Mouse (Mus musculus): ENCODE measurements around the gene Axin2.
"Not testable (repeated sequence)": the region's sequence is repeated elsewhere in the genome, so short reads cannot be mapped to it uniquely, and the experiment has no call there.

The Axin2 gene

DNA sequence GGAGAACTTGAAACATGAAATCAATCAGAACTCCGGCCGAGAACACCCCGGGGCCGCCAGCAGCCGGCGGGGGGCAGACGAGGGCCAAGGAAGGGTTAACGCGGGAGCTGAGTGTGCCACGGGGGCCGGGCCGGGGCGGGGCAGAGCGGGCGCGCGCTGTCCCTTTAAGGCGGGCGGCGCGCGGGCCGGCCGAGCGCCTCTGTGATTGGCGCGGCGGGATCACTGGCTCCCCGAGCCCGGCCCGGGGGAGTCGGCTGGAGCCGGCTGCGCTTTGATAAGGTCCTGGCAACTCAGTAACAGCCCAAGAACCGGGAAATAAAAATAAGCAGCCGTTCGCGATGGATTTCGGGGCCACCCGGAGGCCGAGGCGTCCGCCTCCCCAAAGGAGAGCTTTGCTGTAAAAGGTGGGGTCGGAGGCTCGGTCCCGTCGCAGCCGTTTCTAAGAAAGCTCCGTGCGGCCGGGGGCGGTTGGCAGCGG lies at the start of gene Axin2:
Axin2 (plus strand) TSS at position 192 of the 478 bp plus-strand sequence.
- peak; percentile 91 to 92 for DNase-seq (ENCODE audit: low spot score in 2 of 2)

DNA sequence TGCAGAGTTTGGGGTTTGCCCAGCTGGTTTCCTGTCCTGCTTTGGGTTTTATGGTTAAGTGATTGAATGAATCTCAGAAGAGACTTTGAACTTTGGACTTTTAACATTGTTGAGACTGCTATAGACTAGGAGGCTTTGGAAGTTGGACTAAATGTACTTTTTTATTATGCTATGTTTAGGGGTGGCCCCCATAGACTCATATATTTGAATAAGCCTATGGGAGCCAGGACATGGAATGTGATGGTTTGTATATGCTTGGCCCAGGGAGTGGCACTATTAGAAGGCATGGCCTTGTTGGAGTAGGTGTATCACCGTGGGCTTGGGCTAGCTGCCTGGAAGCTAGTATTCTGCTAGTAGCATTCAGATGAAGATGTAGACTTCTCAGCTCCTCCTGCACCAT lies 48.9 kb upstream of the Axin2 start:
- DNase-seq (ENCODE audit: low spot score in 2 of 2), result not testable (repeated sequence)

DNA sequence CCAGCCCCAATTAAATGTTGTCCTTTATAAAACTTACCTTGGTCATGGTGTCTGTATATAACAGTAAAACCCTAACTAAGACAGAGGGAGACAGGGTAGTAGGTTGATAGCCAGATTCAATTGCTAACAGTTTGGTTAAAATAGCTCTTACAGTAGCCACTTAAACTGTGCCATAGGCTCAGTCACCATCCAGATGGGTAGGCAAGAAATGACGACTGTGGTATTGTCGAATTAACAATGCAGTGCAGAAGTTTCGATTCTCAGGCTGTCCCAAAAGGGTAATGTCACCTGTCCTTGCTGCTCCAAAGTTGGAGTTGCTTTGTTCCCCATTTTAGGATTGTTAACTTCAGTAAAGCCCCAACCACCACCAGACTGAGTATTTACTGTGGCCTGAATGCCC lies 48.4 kb upstream of the Axin2 start:
- DNase-seq (ENCODE audit: low spot score in 2 of 2), result no peak

DNA sequence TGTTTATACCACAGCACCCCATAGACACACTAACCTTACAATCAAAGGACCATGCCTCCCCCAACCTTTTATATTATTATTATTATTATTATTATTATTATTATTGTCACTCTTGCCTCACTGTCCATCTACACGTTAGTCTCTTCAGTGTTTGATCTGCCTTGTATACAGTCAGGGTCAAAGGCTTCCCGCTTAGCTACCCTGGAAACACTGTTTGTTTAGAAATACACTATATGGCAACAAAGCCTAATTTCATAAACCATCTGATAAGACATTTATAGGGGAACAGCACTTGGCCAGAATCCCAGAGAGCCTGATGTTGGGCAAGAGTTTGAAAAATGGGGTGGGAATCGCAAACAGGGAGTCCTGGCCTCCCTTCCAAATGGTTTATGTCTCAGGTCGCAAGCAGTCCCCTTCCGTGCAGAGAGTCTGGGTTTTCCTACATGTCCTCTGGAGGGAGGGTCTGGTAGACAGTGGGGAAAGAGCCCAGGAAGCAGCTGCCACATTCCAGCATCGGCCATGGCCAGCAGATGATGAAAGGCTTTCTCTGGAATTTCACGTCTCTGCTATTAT lies 43.4 kb upstream of the Axin2 start:
- DNase-seq (ENCODE audit: low spot score in 2 of 2), result peak in 1 of 2 experiments; percentile 39

DNA sequence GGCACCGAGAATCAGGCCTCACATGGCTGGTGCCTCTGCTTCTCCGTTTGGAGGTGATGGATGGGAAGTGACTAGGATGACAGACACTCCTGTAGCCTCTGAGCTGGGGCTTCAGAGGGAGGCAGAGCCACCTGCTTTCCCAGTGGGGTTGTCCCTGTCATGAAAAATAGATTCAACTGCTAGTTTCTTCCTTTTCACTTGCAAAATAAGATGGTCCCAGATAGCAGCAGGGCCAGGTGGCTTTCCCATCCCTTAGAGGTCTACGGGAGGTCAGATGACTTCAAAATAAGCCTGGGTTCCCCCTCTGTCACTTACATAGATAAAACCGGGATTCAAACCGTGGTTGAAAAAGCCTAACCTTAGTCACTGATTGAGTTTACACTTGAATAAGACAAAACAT lies 42.6 kb upstream of the Axin2 start:
- no peak for DNase-seq (ENCODE audit: low spot score in 2 of 2)

DNA sequence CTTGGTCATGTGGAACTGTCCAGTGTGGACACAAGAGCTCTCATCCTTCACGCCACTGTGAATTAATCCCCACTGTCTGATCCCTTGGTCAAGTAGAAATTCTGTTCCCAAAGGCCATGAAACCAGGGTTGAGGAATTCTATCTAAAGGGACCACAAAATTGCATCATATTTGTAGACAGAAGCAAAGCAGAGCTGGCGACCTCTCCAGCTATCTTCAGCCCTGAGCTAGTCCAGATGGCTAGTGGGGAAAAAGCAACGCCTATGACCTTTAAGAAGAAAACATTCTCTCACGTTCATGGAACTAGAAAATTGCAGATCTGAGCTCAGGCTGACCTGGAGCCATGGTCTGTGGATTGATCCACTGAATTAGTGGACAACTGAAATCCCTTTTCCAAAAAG lies 39.6 kb upstream of the Axin2 start:
- DNase-seq (ENCODE audit: low spot score in 2 of 2), result no peak

DNA sequence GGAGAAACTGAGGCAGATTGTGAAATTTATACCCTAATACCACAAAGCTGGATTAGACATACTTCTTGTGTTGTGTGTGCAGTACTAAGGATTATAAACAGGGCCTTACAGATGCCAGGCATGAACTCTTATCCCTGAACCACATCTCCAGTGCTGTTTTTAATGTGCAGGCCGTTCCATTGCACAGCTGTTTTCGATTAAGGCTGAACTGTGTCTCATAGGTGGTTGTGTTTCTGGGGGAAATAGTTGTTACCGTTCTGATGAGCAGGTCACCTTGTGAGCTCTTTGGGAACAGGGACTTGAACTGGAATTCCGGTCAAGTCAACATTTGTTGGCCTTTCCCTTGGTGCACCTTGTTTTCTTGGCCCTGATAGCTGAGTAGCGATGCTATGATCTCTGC lies 38.5 kb upstream of the Axin2 start:
- no peak for DNase-seq (ENCODE audit: low spot score in 2 of 2)

DNA sequence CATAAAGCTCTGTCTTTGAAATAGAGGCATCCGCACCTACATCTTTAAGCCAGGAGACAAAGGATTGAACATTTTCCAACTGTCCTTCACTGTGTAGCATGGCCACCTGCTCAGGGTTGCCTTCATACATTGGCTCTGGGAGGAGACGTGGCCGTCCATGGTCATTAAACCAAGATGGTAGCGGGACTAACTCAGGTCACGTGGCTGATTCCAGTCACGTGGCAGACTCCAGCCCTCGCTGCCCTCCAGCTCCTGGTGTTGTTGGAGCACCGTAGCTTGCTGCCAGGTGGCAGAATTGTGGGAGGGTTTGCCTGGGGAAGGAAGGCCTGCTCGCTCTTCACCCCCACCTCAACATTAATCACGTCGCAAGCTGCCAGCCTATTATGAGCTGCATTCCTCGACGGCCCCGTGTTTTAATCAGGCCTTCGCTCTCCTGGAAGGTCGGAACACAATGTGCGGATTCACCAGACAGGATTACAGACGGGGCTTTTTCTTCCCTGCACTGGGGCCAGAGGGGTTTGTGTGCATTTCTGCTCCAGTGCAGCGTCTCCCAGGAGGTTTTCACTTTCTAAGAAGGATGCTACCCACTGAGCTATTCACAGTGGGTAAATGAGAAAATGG lies 34.8 kb upstream of the Axin2 start:
- DNase-seq (ENCODE audit: low spot score in 2 of 2), result no peak

DNA sequence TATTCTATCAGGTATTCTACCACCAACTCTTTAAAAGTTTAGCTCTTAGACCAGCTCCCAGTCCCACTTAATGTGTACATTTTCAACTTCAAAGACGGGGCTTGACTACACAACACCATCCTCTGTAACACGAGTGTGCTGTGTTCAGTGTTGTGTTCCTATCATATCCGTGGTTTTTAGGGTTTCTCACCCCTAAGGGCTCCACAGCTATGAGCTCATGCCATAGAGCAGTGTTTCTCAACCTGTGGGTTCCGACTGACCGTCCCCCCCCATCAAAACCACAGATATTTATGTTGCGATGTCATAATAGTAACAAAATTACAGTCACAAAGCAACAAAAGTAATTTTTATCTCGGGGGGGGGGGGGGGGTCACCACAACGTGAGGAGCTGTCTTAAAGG lies 34.1 kb upstream of the Axin2 start:
- no peak for DNase-seq (ENCODE audit: low spot score in 2 of 2)

DNA sequence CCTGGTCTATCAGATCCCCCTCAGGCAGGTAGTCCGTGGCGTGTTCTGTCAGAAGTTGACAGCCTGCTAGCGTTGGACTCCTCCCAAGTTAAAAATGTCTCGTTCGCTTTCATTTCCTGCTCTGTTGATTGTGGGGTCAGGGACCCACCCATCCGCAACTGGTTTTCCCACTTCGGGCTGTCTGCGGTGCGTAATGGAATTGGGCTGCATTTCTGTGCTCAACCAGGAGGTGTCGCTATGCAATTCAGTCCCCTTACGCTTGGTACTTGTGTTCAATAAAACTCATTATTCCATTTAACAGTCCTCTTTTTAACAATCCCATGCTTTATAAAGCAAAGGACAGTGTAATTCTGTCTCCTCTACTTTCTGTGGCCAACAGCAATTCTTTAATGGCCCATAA lies 31.0 kb upstream of the Axin2 start:
- DNase-seq (ENCODE audit: low spot score in 2 of 2), result no peak

DNA sequence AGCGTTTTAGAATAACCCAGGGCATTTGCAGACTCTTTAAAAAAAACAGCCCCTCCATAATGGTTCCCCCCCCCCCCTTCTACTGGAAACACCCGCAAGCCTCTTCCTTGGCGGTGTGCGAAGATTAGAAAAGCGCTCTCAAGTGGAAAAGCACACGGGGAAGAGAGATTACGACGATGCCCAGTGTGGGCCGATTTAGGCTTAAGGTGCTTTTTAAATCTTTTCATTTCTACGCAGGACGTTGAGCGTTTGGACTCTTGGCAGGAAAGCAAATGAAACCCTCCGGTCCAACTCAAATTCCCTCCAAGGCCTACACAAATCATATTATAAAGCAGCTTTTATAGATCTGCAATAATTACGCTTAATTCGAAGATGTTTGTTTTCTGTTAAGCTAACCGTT lies 29.6 kb upstream of the Axin2 start:
- no peak for DNase-seq (ENCODE audit: low spot score in 2 of 2)

DNA sequence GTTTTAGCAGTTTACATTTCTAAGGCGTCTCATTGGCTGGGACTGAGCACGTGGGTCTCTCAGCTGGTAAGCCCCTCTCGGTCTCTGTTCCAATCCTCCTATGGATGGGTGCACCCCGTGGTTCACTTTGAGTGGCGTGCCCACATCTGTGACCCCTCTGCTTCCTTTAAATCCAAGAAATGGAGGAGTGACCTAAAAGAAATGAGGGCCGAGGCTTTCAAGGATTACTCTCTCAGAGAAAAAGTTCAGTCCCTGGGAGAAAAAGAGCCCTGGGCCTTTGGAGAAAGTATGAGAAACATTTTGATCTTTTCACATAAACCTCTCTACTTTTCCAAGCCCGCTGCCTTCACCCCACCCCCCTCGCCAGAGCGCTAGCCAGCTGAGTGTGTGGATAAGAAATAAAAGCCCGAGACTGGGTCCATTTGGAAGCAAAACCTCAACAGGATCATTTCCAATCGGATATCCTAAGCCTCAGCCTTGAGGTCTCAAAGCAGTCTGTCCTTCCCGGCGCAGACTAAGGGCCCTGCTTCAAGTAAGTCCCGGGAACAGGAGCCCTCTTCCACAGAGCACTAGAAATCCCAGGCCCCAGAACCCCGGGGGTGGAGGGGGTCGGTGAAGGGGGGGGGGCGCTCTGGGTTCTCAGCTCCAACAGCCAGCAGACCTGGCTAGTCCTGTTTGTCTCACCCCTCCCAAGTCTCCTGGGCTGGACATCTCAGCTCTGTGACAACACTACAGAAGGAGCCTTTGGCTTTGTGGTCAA lies 28.9 kb upstream of the Axin2 start:
- peak; percentile 67 to 70 for DNase-seq (ENCODE audit: low spot score in 2 of 2)

DNA sequence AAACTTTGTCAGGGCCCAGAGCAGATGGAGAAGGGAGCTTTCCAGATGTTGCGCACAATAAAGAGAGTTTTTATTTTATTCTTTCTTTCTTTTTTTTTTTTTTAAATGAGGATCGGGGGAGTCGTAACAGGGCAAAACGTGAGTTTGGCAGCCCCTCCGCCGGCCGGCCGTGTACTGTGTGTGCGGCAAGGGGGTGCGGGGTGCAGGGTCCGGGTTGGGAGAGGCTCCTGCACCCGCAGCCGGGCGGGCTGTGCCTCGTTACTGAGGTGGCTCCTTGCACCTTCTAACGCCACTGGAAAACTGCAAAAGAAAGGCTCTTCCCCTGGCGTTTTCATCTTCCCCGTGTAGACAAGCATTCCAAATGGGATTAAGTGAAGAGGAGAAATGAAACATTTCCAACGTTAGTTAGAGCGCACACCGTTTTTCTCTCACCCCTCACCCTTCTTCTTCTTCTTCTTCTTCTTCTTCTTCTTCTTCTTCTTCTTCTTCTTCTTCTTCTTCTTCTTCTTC lies 28.2 kb upstream of the Axin2 start:
- no peak for DNase-seq (ENCODE audit: low spot score in 2 of 2)

DNA sequence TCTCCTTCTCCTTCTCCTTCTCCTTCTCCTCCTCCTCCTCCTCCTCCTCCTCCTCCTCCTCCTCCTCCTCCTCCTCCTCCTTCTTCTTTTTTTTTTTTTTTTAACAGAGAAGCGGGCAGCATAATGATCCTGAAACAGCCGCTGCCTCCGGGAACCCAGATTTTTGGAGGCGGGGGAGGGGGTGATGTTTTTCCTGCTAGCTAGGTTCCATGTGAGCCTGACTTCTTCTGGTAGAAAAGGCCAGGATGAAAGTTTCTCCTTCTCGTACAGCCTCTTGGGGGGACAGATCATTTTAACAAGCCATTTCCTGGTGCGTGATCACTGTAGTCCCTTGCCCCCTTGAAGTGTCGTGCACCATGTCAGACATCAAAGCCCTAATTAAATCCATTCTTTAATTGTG lies 27.7 kb upstream of the Axin2 start:
- no peak for DNase-seq (ENCODE audit: low spot score in 2 of 2)

DNA sequence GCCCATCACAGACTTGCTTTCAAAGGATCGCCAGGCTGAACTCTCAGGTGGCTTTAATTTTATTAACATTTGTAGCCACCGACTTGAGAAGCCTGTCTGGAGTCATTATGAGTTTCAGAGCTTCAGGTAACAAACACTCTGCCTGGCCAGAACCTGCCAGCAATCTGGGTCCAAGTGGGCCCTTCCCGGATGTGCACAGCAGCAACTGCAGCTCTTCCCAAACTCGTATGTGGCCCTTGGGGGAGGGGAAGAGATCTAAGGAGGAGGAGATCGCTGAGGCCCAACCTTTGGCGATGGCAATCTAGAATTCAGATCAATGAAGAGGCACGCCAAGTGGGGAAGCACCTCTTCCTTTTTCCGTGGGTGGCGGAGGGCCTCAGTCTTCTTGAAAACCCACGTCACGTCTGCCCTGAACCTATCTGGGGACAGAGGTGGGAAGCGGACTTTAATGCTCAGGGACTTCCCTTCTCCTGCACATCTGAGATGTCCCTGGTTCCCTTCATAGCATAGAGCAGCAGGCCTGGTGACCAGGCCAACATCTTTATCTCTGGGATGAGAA lies 26.8 kb upstream of the Axin2 start:
- DNase-seq (ENCODE audit: low spot score in 2 of 2), result no peak

DNA sequence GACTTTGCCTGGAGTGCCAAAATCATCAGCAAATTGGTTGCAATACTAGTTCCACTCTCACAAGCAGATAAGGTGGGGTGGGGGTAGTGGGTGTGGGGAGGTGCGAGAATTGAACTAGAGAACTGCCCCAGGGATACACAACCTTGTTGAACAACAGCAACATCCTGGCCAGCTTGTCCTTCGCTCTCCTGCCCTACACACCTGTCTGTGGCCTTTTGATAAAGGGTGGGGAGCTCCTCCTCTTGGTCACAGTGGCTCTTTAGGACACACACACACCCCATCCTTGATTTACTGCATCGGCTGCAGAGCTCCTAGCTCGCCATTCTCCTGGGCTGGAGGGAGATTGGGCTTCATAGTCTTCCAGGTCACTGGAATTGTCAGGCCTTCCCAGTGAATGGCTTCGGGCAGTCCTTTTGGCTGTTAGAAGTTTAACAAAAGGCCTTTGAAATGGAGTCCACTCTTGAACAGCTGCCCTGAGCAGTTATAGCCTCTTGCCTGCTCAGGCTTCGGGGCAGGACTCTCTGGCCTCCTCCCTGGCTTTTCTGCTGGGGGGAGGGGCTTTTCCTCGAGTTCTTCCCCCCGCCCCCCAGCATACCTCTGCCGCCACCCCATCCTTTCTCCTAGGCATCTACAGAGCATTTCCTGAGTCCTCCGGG lies 26.2 kb upstream of the Axin2 start:
- DNase-seq (ENCODE audit: low spot score in 2 of 2), result no peak

DNA sequence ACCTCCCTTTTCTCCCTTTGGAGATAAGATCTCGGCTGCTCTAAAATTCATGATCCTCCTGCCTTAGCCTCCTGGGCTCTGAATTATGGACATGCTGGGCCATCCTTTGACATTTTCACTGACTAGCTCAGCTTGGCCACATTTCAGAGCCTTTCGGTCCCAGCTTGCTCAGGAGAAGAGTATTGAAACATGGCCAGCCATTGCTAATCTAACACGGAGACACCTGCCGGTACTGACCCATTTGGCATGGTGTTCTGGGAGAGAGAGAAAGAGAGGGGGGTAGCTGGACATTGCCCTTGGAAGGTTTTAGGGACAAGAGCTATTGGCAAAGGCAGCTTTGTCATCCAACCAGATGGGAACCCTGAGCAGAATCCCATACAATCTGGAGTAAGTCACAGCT lies 23.1 kb upstream of the Axin2 start:
- DNase-seq (ENCODE audit: low spot score in 2 of 2), result no peak

DNA sequence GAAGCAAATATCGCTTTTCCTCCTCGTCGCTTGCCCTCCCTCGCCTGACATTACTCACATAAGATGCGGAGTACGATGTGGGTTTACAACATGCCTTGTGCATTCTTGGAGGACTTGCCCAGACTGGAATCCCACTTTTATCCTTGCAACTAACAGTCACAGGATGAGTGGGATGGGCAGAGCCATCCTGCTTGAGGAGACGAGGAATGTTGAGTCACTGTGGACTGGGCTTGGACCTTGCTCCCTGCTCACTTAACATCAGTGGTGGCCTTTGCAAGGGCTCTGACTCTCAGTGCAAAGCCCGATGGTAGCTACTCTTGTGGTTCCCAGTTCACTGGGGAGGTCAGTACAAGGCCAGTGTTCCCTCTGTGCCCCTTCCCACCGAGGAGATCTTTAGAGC lies 22.1 kb upstream of the Axin2 start:
- no peak for DNase-seq (ENCODE audit: low spot score in 2 of 2)

DNA sequence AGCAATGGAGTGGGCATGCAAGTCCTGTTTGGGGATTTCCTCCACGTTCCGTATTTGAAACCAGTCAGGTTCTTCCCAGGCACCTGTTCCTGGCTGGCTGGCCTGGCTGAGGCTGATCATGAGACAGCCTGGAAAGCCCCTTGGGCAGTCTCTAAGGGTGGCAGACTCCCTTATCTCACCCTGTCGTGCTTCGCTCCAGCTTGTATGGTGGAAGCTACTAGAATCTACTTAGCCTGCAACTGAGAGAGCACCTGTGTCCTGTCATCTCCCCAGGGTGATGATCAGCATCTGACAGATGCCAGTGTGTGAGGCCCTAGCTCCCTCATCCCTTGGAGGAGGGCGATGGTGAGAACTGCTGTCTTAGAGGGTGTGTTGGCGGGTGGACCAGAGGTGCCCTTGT lies 21.7 kb upstream of the Axin2 start:
- DNase-seq (ENCODE audit: low spot score in 2 of 2), result no peak

DNA sequence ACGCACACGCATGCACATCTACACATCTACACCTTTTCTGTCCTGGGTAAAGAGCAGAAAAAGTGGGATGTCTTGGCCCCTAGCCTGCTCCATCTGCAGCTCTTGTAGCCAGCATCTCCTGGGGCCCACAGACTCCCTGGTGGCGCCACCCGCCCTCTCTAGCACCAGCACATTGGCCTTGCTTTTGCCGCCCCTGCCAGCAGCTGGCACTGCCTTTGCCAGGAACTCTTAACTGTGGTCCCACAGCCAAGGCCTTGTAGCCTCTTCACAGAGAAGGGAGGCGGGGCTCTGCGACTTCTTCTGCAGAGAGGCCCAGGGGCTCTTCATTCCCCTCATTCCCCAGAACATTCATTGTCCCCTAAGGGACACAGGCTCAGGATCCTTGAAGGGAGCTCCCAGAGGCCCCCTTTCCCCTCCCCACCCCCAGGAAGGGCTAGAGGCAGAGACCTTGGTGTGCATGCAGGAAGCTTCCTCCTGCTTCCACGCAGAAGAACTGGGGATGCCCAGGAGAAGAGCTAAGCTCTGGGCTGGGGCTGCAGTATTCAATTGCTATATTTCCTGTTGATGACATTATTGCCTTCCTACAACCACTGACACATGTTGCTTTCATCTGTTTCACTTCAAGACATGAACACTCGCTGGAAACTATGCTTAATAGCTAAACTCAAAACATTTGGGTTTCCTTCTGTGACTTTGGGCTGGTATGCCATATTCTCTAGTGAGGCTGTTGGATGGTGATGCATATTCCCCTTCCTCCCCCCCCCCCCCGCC lies 19.2 kb upstream of the Axin2 start:
- no peak for DNase-seq (ENCODE audit: low spot score in 2 of 2)

DNA sequence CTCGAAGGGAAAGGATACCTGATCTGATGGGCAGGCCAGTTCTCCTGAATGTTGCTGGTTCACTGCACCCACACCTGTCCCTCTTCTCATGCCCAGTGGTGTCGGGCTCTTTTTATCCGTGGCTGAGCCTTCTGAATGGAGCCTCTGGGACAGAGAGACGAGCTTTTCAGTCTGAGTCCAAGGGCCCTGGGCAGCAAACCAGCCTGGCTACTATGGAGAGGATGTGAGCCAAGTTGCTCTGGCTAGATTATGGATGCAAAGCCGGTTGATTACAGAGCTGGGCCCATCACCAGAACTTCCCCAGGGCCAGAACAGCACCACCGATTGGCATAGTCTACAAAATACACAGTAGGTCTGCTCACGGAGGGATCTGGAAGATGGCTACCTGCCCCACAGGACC lies 18.5 kb upstream of the Axin2 start:
- no peak for DNase-seq (ENCODE audit: low spot score in 2 of 2)
